Mouse (Mus musculus): ENCODE measurements around the gene Rars2. TPM values are rescaled to one million over a fixed set of nuclear protein-coding genes. Genes with fewer than 3 reads are reported as not detected.

The Rars2 gene
- total RNA-seq, 2 experiments from 2014 or later: 32.6 to 33.2 TPM

GRCm38 (mm10) chr4:34639745-34640364 is 25.1 kb downstream of the Rars2 start:
- no peak for DNase-seq (ENCODE audit: low spot score in 2 of 2)

GRCm38 (mm10) chr4:34640731-34641130 is 26.0 kb downstream of the Rars2 start:
- DNase-seq (ENCODE audit: low spot score in 2 of 2): no peak

GRCm38 (mm10) chr4:34644779-34645178 is 30.0 kb downstream of the Rars2 start:
- no peak for DNase-seq (ENCODE audit: low spot score in 2 of 2)

- DNase-seq (ENCODE audit: low spot score in 2 of 2): no peak
Measured at GRCm38 (mm10) chr4:34653179-34653578, 38.4 kb downstream of the Rars2 start.

- DNase-seq (ENCODE audit: low spot score in 2 of 2): no peak
Measured at GRCm38 (mm10) chr4:34656101-34656500, 41.3 kb downstream of the Rars2 start.

- no peak for DNase-seq (ENCODE audit: low spot score in 2 of 2)
Measured at GRCm38 (mm10) chr4:34659012-34659411, 44.3 kb downstream of the Rars2 start.

GRCm38 (mm10) chr4:34661514-34661913 is 46.8 kb downstream of the Rars2 start:
- no peak for DNase-seq (ENCODE audit: low spot score in 2 of 2)

GRCm38 (mm10) chr4:34661927-34662326 is 47.2 kb downstream of the Rars2 start:
- DNase-seq (ENCODE audit: low spot score in 2 of 2): no peak

- no peak for DNase-seq (ENCODE audit: low spot score in 2 of 2)
Measured at GRCm38 (mm10) chr4:34667923-34668322, 53.2 kb downstream of the Rars2 start.

- DNase-seq (ENCODE audit: low spot score in 2 of 2): no peak
Measured at GRCm38 (mm10) chr4:34673721-34674120, 59.0 kb downstream of the Rars2 start.

- DNase-seq (ENCODE audit: low spot score in 2 of 2): no peak
Measured at GRCm38 (mm10) chr4:34680530-34680929, 65.8 kb downstream of the Rars2 start.

GRCm38 (mm10) chr4:34686874-34687567 is 72.3 kb downstream of the Rars2 start, which contains the start of gene Slc35a1:
TSS of gene Slc35a1 (minus strand) at chr4:34687438.
- peak; percentile 94 to 95 for DNase-seq (ENCODE audit: low spot score in 2 of 2)

GRCm38 (mm10) chr4:34688021-34688420 is 73.3 kb downstream of the Rars2 start:
- no peak for DNase-seq (ENCODE audit: low spot score in 2 of 2)

GRCm38 (mm10) chr4:34701528-34701927 is 86.8 kb downstream of the Rars2 start:
- DNase-seq (ENCODE audit: low spot score in 2 of 2): peak; percentile 54 to 61

GRCm38 (mm10) chr4:34702231-34702630 is 87.5 kb downstream of the Rars2 start:
- DNase-seq (ENCODE audit: low spot score in 2 of 2): no peak

- DNase-seq (ENCODE audit: low spot score in 2 of 2): no peak
Measured at GRCm38 (mm10) chr4:34703029-34703428, 88.3 kb downstream of the Rars2 start.

GRCm38 (mm10) chr4:34707248-34707647 is 92.5 kb downstream of the Rars2 start:
- no peak for DNase-seq (ENCODE audit: low spot score in 2 of 2)

GRCm38 (mm10) chr4:34708127-34708526 is 93.4 kb downstream of the Rars2 start:
- DNase-seq (ENCODE audit: low spot score in 2 of 2): no peak

Other genes starting within 250 kb of the Rars2 start
- 100 to 1,000 TPM in 1 of 2 experiments, 10 to 100 TPM in 1; 93.9 to 110 TPM for gene Akirin2, start 64.0 kb upstream of the Rars2 start, total RNA-seq (2021)
- 10 to 100 TPM; 56.1 to 61.9 TPM for gene Orc3, start within 50 bp of the Rars2 start, total RNA-seq (2021)
- gene Slc35a1, start 72.5 kb downstream of the Rars2 start, total RNA-seq (2021): 10 to 100 TPM; 26.6 to 29.2 TPM
- gene Cfap206, start 115.2 kb downstream of the Rars2 start, total RNA-seq (2021): 1 to 10 TPM; 2.3 to 2.5 TPM
- gene Gm136, start 141.3 kb downstream of the Rars2 start, total RNA-seq (2021): not detected
- gene Smim8, start 163.5 kb downstream of the Rars2 start, total RNA-seq (2021): 10 to 100 TPM; 20.8 to 27.3 TPM

All from layer of hippocampus, postnatal 10 days (tissue).